Mouse (Mus musculus) liver (tissue): ENCODE measurements around the gene Sptb.

Source experiments
- DNase-seq: peaks from one replicate; pipeline ENCODE4 v3.0.0-alpha.2; 2020; ENCODE audit warnings: mixed read lengths

Sptb gene

DNA sequence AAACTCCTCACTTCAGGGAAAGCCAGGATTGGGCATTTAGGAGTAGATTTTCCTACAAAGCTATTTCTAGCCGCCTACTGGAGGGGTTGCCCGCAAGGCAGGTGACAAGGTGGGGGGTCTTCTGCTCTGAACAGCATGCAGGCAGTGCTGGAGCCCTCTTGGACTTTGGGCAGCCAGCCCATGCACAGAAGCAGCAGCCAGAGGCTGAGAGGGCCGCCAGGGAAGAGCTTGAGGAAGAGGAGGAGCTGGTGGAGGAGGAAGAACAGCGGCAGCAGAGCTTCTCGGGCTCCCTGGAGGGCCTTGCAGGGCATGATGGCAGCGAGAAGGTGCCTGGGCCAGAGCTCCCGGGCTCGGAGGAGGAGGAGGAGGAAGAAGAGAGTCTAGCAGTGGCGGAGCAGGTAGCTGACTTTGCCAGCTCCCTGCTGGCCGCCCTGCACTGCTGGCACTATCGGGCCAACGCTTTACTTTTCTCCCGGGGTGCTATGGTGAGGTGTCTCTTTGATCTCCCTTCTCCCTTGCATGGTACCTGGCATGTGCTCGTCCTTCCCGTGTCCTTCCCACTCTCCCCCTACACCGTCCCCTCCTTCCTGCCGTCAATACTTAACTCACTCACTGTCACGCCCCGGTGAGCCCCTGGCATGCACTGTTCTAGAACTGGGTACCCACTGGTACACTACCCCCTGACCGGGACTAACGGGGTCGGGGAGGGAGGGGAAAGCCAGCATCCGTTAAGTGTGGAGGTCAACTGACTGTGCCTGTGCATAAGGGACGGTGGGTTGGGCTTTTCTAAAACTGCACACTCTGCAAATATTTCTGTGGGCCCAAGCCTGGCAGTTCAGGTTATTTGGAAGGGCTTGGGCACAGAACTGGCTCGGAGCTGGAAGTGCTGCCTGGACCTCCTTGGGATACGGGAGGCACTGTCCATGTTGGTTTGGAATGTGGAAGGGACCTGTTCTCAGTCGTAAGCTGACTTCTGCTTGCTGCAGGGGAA is 137.8 kb downstream of the Sptb start:
- no peak for DNase-seq

DNA sequence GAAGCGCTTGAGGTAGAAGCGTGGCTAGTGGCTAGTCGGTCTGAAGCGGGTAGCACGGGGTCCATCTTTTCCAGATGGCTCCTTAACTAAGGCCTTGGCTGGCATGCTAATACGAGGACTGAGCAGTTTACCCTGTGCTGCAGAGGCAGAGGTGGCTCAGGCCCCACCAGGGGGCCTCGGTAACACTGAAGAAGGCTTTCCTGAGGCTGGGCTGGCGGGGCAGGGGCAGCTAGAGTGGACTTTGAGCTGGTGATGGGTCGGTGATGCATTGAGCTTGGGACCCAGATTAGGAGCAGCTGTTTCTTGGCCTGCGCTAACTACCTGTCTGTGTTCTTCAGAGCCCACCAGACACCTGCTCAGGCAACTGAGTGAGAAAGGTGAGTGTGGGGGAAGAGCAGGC is 139.1 kb downstream of the Sptb start:
- no peak for DNase-seq

DNA sequence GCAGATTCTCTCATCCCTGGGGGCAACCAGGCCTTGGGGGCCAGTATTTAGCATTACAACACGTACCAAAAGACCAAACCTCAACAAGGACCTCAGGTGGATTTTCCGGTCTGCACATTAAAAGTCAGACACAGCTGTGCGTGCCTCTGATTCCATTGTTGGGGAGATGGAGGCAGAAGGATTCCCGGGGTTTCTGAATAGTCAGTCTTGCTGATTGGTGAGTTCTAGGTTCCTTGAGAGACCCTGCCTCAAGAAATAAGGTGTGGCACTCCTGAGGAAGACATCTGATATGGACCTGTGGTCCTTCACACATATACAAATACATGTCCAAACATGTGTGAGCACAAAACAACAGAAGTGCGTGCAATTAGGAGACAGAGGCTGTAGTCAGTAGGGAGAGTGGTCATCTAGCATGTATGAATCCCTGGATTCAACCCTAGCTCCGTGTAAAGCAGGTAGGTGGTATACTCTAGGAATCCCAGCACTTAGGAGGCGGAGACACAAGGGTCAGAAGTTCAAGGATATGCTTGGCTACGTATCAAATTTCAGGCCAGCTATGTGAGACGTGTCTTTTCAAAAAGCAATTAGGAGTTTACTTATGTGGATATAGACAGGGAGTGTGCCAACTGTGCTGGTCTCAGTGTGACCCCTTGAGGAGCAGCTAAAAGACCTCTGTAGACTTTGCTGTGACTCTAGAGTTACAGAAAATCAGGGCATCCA is 140.0 kb downstream of the Sptb start:
- DNase-seq: no peak

DNA sequence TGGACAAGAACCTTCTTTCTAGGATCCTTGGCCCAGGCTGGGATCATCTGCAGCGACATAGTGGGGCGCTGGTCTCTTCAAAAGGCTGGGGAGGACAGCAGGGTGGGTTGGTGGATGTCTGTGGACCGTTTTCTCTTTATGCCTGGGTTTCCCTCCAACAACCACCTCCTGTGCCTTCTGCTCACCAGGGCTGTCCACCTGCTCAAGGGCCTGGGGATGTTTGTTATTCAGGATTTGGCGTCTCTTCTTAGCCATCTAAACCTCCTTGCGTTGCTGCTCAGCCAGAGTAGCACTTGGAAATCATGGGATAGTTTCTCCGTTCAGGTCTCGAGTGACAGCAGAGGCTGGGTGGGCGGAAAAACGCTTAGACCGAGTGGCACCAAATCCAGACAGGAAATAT is 144.1 kb downstream of the Sptb start:
- no peak for DNase-seq

DNA sequence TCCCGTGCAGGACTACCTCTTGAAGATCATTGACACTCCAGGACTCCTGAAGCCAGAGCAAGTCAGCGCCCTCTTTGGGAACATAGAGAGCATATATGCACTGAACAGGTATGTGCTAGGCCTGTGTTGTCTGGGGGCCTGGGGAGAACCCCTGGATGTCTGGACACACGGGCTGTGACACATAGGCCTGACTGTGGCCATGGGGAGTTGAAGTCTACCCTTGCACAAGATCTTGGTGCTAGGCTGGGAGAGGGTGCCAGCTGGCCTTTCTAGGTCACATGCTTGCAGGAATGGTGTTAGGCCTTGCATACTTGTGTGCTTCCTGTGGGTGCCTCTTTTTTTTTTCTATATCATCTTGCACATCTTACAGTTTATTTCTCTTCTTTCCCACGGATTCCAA is 148.2 kb downstream of the Sptb start:
- DNase-seq: no peak

DNA sequence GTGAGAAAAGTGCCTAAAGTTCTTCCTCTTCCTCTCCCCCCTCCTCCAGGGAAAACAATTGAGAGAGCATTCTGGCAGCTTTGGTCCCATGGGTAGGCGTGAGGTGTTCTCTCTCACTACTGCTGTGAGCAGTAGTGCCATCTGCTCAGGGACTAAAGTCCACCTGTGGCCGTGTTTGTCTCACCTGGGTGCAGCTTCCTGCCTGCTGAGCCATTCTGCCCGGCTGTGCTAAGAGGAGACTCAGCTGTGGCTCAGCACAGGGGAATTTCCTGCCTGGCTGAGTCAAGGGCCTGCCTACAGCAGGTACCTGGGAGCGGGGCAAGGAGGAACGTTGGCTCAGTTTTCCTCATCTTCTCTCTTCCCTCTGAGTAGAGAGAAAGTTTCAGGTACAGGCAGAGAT is 152.1 kb downstream of the Sptb start:
- no peak for DNase-seq

DNA sequence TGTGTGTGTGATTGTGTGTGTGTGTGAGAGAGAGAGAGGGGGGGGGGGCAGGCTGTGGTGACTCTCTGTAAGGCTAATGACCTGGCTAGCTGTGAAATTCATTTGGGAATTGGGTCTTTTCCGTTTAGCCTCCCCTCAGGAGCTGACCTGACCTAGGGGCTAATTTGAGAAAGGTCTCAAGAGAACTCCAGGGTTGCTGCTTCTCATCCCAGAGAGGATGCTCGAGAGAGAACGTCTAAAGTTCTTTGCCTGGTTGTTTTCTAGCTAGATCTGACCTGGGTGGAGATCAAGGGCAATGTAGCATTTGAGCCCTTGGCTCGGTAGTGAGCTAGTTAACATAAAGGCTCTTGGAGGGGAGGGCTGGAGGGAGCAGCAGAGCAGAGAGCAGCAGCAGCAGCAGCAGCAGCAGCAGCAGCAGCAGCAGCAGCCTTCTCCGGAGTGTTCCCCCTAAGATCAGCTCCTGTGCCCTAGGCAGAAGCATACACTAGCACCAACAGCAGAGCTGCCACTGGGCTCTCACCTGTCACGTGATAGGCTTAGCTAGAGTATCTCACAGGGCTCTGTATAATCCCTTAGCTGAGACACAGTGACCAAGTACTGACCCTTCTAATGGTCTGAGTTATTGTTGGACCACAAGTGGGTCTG is 153.5 kb downstream of the Sptb start:
- DNase-seq: no peak

DNA sequence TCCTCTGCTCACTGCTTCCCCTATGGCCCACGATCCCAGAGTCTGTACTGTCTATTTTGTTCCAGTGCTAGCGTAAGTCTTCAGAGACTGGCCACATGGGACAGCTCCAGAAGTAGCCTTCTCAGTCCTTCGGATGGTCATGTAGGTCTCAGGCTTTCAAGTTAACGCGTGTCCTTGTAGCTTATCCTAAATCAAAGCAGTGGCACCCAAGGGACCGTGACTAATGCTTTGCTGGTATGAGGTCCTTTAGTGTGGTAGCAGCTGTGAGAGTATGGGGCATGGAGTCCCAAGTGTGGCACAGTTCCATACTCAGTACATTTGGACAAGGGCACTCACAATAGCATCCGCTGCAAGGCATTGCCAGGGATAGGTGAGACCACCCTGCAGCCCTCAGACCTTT is 154.2 kb downstream of the Sptb start:
- DNase-seq: no peak

DNA sequence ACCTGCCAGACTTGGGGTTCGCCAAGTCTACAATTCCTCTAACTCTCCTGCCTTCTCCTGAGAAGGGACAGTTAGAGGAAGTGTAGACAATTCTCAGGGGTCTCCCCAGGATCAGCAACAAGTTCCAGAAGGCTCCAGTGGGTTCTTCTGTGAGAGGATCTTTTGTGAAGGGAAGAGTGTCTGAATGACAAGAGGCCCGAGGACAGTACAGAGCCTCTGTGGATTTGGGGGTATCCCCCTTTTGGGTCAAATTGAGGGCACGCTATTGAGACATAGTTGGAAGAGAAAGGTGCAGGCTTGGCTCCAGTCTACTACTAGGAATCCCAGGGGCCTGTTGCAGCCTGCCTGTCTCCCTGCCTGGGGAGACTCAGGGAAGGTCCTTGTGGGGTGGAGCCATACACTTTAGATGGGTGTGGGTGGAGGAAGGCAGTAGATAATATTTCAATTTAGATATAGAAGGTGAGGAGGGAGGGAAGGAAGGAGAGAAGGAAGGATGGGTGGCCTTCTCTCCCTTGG is 155.4 kb downstream of the Sptb start:
- DNase-seq: no peak

DNA sequence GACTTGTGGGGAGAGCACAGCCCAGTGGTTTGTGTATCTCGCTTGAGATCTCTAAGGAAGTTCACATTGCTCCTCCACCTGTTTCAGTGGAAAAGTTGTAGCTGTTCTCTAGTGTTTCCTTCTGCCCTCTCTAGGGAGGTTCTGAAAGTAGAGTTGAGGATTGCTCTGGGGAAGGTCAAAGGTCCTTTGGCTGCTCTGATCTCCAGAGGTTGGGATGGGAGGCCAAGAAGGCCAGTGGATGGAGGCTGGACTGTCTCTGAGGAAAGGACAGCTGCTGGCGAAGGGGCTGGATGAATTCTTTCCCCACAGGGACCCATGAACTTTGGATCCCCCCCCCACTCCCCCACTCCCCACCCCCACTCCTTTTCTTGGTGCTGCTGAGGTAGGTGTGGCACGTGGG is 156.0 kb downstream of the Sptb start:
- DNase-seq: no peak

DNA sequence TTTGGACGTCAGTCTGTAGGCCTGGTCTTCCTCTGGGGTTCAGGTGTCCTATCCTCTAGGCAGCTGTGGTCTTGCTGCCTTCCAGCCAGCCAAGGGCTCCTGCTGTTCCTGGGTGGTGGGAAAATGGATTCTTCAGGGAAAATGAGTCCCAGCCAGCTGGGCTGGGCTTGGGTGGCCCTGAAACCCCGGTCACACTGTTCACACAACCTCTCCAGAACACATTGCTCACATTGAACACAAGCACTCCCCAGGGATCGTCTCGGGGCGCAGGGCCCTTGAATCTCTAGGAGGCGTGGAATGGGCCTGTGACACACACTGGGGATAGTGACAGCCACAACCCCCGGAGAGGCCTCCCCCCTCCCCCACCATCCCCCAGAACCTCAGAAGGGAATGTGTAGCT is 156.4 kb downstream of the Sptb start:
- no peak for DNase-seq

DNA sequence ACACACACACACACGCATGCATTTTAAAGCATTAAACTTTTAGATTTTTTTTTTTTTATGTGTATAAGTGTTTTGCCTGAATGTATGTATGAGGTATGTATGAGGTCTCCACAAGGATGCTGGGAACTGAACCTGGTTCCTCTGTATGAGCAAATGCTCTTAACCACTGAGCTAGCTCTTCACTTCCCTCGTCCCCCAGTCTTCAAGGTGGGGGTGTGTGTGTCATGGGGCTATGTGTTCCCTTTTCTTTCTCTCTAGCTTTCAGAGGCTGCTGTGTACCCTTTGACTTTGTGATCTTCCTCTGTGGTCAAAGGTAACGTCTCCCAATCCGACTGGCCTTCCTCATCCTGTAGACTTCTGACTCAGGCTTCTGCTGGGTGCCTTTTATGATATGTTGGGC is 157.4 kb downstream of the Sptb start:
- DNase-seq: no peak

DNA sequence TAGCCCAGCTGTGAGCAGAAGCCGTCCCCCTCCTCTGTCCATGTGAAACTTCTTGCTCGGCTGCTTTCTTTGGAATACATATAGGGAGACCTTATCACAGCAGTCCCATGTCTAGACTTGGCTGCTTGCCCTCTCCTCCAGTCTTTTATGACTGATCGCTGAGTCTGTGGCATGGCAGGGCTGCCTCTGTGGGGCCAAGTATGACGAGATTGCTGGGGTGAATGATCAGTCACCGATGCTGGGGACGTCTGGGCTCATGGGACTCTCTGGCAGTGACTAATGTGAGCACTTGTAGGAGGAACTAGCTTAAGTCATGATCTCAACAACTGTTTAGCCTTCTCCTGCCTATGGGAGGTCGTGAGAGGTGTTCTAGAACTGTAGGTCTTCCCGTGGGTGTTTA is 158.0 kb downstream of the Sptb start:
- DNase-seq: peak; percentile 29

DNA sequence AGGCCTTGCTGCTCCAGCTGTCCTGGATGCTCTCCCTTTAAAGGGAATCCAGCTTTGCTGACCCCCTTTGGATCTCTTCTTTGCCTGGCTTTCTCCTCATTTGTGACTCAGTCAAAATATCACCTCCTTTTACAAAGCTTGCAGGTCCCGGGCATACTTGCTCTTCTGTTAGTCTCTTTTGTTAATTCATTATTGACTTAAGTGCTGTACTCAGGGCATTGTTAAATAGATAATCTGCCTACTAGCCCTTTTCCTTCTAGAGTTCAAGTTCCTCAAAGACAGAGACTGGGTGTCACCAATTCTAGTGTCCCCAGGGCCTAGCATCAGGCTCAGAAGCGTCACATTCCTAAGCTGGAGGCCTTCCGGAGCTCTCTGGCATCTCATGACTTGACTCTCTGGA is 161.1 kb downstream of the Sptb start:
- DNase-seq: no peak

DNA sequence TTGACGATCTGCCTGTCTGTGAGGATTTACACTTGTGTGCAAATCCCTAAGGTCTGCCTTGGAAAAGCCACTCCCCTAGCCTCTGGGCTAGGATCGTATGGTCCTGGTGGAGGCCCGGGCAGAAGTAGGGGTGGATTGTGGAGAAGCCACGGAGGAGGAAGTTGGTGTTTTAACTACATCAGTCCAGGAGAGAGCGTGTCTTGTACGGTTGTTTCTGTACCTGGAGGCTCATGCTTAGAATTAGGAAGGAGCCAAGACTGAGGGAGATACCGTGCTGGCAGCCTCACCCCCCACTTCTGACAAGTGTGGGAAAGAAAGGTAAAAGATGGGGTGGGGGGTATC is 162.3 kb downstream of the Sptb start:
- DNase-seq: no peak

DNA sequence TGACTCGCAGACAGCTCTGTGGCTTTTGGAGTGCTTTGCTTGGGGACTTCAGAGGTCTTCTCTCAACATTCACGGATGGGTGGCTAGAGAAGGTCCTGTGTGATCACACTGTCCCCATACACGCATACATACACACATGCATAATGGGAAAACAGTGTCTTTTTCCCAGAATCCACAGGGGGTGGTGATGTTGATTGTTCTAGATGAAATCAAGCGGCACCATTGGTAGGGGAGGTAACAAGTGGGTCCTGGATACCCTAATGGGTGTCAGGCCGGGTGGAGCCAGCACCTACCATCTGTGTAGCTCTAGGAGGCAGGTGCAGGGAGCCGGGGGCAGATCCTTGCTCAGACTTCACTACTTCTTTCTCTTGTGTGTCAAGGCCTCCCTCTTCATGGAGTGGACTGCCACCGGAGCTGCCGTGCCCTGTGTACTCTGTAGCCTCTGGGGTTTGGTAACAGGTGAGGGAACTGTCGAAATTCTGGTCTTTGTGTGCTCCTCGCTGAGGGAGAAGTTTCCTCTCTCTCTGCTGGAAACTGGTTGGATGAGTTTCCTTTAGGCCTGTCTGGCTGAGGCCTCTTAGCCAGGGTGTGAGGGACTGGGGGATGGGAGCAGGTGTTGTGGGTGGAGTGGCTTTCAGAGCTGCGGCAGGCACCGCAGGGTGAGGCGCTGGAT is 162.8 kb downstream of the Sptb start:
- no peak for DNase-seq

DNA sequence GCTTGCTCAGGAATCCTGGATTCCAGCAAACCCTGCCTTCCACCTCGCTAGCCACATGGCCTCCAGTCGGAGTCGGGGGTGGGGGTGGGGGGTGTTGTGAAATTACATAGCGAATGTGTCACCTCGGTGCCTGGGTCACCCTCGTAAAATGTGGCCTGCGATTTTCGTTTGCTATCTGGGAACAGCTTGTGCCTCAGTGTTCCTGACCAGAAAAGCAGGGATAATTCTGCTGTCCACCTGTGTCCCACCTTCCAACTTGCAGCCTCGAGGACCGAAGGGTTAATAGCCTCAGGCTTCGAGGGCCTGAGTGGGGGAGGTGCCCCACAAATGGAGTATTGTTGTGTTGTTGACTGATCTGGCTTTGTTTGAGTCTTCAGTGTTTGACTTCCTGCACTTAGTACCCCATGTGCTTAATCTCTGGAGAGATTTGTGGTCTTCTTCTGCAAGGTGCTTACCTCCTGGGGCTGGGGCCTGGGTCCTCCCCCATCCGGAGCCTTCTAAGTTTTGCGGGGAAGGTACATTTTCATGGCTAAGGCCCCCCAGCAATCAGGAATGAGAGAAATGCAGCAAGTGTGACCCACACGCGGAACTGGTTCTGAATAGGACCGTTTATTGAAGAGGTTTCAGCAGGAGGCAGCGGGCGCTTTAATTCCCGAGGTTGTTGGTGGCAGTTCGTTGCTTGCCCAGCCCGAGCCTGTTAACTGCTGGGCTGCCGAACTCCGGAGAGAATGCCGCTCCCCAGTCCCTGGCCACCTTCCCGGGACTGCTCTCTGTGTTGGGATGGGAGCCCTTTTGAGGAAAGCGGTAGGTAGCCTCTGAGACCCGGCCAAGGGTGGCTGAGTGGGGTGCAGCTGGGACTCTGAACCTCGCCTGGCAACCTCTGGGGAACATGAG is 163.7 kb downstream of the Sptb start:
- DNase-seq: no peak

DNA sequence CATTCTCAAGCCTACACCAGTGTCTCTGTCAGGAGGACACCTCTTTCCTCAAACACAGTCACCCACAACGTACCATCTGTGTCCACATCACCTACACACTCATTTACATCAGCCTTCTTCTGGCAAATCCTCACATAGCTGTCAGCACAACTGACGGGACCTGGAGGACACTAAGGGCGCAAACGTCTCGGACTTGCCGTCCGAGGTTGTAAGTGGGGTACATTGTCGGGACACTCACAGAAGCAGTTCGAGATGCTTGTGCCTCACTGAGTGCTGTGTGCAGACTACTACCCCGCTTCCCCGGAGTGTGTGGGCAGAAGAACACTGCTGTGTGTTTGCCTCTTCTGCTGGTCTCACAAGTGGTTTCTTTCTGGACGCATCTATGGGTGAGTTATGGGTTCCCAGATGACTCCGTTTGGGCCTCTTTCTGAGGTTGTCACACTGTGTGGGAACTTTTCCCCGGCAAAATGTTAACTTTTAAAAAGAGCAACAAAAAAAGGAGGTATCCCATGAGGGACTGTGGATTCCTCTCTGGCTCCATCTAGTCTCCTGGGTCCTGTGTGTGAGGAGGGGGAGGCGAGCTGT is 164.5 kb downstream of the Sptb start:
- no peak for DNase-seq

DNA sequence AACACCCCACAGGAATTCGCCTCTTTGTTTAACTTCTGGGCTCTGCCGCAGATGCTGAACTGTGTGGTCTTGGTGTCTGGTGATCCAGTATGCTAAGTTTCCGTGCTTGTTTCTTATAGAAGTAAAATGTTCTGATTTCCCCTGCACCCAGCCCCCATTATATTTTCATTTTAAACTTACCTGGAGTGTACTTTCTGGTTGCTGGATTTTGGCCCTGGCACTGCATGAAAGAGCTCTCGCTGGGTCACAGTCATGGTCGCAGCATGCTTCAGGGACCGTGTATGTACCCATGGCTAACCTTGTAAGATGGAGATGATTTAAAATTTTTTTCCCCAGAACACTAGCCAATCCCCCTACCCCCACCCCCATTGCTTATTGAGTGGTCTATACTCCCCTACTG is 168.5 kb downstream of the Sptb start:
- no peak for DNase-seq

DNA sequence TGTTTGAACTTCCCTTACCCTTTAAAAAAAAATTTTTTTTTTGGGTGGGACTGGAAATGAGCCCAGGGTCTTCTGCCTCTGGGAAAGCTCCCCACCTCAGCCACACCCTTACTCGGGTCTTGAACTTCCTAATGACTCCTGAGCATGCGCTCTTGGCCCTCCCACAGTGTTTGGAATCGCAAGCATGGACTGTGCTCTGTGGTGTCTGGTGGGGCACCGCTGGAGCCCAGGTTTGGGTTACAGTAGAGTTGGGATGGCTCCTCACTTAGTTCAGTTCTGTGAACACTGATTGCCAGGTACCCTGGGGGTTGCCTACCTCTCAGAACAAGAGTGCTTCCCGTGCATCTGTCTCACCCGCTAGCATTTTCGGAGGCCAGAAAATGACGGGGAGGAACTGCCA is 168.9 kb downstream of the Sptb start:
- no peak for DNase-seq

DNA sequence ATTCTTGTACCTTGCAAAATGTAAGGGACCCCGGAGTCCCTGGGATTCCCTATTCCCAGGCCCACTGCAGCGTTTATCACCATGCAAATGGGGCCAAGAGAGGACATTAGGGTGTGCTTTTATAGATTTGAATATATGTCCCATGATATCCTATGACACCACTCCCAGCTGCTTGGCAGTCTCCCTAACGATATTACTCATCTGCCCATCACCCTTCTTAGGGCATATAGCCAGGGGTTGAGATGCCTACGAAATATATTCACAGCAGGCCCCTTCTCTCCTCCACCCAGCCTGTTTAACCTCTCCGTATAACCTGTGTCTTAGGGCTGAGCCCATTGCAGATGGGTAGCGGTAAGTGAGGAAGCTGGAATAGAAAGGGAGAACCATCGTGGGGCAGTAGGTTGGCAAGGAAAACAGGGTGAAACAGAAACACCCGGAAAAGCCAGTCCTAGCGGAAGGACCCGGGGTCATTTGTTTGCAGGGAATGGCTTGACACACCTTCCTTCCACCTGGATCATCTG is 169.6 kb downstream of the Sptb start:
- no peak for DNase-seq
